Mouse (Mus musculus): ENCODE results near the gene Xrcc4.

Gene Xrcc4

DNA sequence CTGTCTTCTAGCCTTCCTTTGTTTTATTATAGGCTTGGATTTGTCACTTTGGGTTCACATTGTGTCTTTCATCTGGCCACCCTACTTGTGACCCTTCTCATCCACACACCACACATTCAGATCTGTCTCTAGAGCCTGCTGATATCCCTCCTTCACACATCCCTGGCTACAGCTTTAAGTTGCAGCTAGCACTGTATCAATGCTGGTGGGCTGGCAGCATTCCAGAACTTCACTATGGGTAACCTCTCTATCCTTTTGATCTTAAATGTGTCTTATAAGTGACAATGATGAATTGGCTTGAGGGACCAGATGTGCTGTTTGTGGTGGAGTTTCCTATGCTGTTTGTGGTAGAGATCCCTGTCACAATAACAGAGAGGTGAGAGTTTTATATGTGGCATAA, 120.7 kb downstream of the Xrcc4 start:
- in situ Hi-C loops (cut with MboI, MseI) = no loop called here

DNA sequence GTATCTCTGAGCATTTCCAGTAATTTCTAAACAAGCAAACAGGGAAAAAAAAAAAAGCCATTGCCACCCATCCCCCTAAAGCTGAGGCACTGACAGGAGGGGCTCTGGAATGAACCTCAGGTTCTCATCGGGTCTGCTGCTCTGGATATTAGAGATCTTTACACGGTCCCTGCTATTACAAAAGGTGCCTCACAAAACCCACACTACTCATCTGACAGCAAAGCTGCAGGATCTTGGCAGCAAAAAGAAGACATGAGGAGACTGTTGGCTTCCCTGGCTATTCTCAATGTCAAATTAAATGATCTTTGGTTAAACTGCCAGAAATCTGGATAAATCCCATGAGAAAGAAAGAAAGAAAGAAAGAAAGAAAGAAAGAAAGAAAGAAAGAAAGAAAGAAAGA, 145.1 kb downstream of the Xrcc4 start:
- in situ Hi-C loops (cut with MboI, MseI) = no loop called here

DNA sequence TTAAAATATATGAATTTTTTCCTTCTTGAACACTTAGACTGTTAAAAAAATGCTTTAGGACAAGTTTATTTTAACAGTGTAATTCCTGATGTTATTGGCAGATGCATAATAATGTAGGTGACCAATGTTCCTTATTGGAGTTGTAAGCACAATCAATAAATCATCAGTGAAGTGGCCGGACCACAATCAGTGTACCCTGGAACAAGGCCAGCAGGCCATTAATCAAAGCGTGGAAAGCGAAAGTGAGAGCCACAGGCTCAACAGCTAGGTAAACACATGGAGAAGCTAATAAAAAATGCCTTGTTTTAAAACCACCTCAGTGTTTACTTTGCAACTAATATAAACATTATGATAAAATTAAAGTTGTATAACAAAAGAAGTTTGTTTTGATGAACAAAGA, 159.9 kb downstream of the Xrcc4 start:
- in situ Hi-C loops (cut with MboI, MseI) = no loop called here

DNA sequence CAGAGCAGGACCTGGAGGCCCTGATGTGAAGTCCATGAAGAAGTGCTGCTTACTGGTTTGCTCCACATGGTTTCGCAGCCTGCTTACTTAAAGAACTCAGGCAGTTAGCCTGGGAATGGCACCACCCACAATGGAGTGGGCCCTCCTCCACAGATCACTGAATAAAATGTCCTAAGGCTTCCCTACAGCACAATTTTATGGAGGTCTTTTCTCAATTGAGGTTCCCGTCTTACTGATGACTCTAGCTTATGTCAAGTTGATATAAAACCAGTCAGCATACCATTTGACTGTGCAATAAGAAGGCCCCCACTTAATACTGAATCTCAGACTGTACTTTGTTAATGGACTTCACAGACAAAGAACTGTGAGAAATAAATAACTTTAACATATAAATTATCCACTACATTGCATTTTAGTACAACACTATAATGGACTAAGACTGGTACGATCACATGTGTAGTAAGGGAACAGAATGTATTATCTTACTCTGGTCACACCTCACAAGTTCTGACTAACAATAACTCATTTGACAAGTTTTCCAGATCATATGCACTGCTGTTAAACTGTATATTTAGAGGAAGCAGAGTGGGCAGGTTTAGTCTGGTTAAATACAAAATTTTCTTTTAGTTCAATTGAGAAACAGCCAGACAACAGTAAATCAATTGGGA, 170.5 kb downstream of the Xrcc4 start:
- in situ Hi-C loops (cut with MboI, MseI) = no loop called here

DNA sequence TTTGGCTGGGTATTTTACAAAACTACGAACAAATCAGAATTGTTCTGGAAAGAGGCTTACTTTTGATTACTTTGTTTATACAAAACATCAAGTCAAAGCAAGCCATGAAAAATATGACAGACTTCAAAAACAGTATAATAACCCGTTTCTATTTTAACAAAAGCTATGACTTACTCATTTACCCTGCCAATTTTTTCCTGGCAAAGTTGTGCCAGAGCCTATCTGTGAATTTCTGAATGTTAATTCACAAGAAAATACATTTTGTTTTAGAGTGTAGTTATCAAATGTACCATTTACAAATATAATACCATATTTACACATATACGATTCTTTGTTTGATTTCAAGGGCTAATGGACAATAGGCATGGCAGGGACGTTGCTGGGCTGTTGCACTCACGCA, 175.1 kb downstream of the Xrcc4 start:
- in situ Hi-C loops (cut with MboI, MseI) = no loop called here

DNA sequence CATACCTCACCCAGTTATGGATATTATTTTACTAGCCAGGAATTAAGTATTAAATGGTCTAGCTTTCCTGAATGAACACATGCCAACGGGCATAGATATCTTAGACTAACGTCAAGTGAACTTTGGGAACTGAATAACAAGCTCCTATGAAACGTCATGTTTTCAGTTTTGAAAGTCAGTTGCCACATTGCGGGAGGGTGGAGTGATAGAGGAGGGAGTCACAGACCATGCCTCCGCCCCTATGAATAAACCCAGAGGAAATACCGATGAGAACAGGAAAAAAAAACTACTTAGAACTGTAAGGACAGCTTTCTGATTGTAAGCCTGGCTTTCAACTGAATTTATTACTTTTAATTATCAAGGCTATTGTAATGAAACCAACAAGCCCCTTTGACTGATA, 175.5 kb downstream of the Xrcc4 start:
- in situ Hi-C loops (cut with MboI, MseI) = no loop called here

DNA sequence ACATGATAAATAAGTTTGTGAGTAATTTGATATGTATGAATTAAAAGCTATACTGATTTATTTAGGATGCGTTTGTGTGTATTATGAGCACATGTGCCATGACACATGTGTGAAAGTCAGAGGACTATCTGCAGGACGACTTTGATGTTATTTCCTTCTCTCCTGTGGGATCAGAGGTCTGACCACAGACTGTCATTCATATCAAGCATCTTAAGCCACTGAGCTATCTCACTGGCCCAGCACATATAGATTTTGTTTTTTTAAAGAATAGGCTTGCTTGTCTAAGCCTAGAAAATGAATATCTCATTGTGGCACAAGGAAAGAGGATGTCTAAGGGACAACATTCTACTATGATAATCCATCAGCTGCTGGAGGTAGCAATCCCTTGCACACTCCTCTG, 183.3 kb downstream of the Xrcc4 start:
- in situ Hi-C loops (cut with MboI, MseI) = no loop called here

DNA sequence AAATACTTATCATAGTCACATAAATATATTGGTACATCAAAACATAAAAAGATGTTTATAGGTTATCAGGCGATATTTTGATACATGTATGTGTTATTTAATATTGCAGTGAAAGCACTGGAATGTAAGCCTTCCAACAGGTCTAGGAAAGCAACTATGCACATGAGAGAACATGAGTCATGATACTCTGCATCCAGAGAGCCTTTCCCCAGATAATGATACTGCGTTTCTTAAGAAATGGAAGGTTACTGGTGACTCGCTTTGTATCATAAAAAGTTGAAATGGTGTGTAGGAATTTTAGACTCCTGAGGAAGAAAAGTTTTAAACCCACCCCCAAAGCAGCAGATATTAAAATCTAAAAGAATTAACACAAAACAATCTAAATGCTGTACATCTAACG, 190.3 kb downstream of the Xrcc4 start:
- in situ Hi-C loops (cut with MboI, MseI) = no loop called here

DNA sequence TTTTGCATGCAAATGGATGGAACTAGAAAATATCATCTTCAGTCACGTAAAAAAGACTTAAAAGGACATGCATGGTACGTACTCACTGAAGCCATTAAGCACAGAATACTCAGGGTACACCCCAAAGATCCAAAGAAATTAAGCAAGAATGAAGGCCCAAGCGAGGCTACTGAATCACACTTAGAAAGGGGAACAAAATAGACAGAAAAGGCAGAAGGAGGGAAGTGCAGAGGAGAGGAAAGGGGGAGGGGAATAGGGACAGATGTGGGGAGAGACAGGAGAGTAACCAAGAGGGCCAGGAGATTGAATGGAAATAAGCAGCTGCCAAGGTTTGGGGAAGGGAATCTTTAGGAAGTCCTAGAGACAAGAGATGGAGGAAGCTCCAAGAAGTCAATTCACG, 197.3 kb downstream of the Xrcc4 start:
- in situ Hi-C loops (cut with MboI, MseI) = no loop called here

DNA sequence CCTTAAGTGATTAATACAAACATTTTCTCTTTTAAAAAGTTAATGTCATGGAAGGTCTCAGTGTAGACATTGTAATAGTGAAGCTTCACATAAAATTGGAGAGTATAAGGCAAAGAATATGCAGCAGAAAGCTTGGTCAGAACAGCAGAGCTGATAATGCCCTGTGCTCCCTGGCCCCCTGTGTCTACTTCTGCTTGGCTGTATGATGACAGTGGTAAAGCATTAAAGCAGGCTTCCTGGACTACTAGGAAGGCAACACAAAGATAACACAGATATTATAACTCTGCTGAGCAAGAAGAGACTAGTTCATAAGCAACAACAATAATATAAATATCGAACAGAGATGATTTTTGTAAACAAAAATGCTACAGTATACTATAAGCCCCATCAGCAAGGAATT, 199.2 kb downstream of the Xrcc4 start:
- in situ Hi-C loops (cut with MboI, MseI) = no loop called here

DNA sequence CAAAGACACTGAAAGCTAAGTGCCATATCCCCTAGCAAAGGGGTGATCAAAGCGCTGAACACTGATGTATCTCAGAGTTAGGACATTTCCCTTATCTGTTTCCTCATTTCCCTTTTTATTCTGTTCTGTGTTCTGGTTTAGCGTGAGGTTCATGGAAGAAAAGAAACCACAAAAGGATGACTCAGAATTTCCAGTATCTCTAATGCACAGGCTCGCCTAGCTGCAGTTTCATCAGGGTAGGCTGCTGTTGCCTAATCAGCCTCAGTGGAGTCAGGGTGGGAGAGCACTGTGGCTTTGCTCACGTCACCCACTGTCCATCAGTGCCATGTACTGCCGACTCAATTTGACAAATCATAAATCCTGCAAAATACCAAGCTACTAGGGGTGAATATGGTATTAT, 200.3 kb downstream of the Xrcc4 start:
- in situ Hi-C loops (cut with MboI, MseI) = no loop called here

DNA sequence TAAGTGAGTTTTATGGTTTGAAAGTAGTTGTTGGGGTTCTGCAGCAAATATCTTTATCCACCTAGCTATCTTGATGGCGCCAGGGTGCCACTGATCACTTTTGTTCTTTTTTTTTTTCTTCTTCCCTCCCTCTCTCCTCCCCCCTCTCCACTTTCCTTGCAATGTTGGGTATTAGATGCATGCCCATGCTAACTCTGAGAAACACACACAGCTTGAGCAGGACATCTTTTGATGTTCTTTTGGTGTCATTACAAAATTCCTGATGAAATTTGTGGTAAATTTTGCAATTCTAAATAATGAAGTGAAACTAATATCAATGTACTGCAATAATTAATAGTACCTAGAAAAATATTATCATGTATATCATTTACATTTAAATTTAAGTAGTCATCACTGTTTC, 205.9 kb downstream of the Xrcc4 start:
- in situ Hi-C loops (cut with MboI, MseI) = no loop called here

DNA sequence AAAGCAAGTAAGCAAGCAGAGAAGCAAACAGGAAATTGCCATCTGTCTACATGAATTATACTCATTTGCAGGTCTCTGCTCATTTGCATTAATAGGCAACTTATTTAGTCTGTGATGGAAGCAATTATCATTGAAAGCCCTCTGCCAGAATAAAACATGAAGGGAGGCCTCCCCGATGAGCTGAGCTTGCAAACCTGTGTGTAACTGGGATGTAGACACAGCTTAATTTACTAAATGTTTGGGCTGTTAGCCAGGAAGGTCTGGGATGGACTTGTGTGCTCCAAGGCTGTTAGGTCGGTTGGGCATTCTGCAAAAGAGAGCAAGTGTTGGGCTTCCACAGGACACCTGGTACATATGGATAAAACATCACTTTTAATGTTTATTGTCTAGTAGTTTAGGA, 208.1 kb downstream of the Xrcc4 start:
- in situ Hi-C loops (cut with MboI, MseI) = no loop called here

DNA sequence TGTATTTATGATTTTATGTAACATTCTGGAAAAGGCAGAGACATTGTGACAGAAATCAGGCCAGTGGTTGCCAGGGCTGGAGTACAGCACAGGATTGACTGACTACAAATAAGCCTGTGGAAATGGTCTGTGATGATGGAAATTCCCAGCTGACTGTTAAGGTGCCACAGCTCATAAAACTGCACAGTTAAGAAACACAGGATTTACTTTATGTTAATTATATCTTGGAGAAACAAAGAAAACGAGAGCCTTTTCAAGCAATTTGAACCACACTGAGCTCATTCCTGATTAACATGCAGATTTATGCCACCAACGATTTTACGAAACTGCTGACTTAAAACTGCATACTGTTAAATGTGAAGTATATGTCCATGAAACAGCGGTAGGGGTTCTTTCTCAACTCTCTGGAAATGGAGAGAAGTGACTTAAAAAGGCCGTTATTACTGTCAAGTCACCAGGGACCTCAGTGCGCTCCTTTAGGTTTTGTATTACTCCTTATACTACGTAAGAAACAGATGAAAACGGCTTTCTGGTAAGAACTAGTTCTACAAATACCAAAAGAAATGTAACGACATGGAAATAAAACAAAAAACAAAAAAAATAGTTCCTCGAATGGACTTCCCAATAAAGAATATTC, 210.5 kb downstream of the Xrcc4 start:
- in situ Hi-C loops (cut with MboI, MseI) = no loop called here

DNA sequence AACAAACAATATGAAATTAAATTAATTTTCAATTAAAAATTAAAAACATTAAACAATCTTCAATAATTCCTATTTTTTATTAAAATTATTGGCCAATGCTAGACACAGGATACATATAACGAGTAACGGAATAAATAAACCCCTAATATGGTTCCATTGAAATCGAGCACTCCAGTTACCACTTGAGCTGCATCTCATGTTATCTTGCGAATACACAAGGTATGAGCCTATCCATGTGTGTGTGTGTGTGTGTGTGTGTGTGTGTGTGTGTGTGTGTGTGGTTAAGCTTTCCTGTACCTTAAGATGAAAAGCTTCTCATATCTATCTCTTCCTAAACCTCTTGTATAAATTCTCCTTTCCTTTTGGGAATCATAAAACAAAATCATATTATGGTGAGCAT, 213.9 kb downstream of the Xrcc4 start:
- in situ Hi-C loops (cut with MboI, MseI) = no loop called here

DNA sequence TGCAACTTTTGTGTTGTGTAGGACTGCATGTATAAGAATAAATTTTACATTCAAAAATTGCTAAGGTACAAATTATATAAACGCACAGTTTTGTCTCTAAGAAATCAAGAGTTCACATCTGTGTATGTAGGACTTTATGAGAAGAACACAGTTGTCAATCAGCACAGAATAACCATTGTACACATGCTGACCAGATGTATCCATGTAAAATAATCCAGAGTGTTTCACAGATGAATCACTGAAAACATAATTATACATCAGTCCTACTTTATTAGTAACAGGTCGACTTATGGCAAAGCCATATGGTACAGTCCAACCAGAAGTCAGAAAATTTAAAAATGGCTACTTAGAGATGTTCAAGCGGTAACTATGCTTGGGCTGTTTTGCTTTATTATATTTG, 216.7 kb downstream of the Xrcc4 start:
- in situ Hi-C loops (cut with MboI, MseI) = no loop called here

DNA sequence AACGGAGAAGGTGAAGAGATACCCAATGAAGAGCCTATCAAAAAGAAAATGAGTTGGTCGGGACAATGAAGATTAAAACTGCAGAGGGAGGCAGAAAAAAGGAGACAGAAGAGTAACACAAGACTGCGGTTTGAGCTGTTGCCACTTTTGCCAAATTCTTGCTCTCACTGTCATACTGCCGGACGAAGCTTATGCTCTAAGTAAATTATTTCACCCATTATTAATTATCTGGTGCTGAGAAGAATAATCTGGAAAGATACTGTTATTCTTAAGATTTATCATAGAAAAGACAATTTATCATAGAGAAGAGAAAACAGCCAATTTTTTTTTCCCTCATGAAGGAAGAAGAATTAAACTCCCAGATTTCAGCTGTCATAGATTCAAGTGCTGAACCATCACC, 235.3 kb downstream of the Xrcc4 start:
- in situ Hi-C loops (cut with MboI, MseI) = no loop called here

DNA sequence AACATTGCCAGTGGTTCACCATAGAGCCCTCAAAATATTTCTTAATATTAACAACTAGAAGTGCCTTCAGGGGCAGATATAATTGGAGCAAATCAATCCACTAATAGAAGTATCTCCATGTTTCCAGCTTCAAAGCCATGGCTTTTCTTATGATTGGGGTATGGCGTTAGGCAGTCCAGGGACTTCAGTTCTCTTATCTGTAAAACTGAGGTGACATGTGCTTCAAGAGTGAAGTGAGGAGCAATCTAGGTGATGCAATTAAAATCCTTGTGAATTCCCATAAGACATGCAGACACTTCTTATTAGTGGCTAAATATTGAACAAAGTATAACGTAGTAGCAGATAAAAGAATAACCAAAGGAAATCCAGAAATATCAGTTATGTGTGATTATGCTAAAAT, 238.7 kb downstream of the Xrcc4 start:
- in situ Hi-C loops (cut with MboI, MseI) = no loop called here

DNA sequence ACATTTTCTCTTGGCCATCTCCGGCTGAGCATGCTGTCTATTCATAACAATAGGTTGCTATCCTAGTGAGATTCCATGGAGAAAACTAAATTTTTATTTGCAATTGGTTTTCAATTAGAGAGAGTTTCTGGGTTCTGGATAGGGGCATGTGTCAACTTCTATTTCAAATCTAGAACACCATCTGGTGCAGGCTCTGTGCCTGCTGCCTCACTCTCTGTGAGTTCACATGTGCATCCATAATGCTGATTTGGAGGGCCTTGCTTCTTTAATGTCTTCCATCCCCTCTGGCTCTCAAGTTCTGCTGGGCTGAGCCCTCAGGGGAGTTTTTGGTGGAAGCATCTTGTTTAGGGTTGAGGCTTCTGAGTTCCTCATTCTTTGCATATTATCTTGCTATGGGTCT, 239.5 kb downstream of the Xrcc4 start:
- in situ Hi-C loops (cut with MboI, MseI) = loop anchor here in 1 of 2 experiments (10.0 kb wide), 1 partner anchor 1455 kb away; no protein-coding TSS in a partner anchor

DNA sequence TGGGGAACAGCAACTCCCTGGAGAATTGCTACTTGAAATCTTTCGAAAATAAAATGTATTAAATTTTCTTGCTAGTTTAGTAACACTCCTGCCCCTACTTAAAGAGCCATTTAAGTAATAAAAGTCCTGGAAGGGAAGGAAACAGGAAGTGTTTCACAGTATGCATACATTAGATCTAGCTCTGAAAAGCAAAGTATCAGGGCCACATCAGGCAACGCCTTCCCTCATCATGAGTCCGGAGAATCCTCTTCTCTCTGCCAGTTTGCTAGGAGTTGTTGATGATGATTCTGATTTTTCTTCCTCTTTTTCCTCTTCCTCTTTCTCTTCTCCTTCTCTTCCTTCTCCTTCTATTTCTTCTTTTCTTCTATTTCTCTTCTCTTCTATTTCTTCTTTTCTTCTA, 250.8 kb downstream of the Xrcc4 start:
- in situ Hi-C loops (cut with MboI, MseI) = no loop called here

DNA sequence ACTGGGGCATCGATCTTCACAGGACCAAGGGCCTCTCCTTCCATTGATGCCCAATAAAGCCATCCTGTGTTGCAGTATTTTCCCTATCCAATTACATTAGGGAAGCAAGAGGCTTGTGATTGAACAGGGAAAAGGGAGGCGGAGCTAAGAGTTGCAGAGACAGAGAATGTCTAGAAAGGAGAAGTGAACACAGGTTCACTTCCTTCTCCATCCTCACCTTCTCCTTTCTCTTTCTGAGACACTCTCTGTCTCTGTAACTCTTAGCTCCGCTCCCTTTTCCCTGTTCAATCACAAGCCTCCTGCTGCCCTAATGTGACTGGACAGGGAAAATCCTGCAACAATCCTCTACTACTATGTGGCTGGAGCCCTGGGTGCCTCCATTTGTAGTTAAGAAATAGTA, 254.9 kb downstream of the Xrcc4 start:
- in situ Hi-C loops (cut with MboI, MseI) = no loop called here

DNA sequence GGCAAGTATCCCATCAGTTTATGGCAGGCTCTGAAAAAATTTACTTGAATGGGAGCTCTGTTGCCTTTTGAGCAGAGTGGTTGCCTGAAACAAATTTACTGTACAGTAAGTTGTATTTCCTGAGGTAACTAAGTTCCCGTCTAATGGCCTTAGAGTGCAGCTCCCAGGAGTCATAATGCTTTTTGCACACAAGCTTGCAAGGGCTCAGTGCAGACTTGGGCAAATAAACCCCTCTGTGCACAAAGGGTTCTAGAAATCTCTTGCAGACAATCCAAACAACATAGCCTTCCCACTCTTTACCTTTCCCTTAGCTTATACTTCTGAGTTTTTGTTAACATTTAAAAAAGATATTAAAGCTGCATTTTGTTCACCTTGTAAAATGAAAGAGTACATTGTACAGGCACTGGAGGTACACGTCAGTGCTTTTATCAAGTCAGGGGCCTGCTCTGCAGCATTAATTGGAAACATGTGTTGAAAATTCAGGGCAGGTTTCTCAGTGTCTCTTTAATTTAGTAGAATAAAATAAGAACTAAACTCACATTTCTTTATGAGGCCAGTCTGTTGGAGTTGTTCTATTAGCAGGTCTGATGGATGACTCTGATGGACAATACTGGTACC, 256.2 kb downstream of the Xrcc4 start:
- in situ Hi-C loops (cut with MboI, MseI) = no loop called here

DNA sequence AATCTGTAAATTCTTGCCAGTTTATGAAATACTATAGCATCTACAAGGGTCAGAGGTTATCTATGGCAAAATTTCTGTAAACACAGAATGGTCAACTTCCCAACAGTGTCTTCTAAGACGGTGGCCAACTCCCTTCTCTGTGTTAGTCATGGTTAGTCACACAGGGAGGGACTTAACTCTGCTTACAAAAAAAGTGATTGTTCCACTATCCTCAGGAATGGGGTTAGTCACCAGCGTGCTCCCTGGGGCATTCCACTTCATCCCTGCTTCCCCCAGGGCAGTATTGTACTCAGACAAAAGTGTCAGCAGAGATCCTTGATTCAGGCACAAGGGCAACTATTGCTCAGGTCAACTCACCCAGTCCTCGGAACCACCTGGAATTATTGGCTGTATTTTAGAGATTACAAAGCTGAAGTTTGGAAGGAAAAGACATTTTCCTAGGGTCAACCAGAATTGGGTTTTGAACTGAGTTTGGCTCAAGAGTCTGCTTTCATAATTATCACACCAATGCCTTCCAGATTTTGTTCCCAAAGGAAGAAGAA, 260.9 kb downstream of the Xrcc4 start:
- in situ Hi-C loops (cut with MboI, MseI) = no loop called here
